ENCODE assay signal across 13 mouse cellular contexts in the genomic region with DNA sequence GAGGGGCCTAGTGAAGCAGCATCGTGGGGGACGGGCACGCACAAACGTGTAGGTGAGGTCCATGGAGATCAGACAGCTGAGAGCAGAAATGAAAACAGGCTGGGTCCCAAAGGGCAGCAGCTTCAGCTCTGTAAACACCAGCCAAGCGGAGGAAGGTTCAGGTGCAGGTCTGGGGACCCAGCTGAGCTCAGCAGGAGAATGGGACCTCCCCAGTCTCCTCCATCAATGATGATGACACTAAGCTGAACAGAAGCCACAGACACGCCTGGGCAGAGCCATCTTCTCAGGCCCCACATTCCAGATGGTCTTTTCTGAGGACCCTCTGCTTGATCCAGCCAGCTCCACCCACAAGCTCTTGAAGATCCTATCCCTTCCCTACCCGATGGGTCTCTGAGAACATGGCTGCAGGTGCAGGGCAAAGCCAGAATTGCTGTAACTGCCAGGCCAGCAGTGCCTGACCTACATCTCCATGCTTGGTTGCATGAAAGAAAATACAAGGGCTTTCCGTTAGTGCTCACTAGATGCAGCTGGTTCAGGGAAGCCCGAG. TPM values are rescaled to one million over a fixed set of nuclear protein-coding genes. Genes with fewer than 3 reads are reported as not detected.
DNase-seq lines count a peak whose midpoint lies in the region; ATAC-seq and TF ChIP-seq lines count a peak whose summit lies in the region.
"Had no signal": no experiment of that assay in that cellular context is flagged by ENCODE, and none has a peak within 500 bp of the region (broad histone marks: within the 10 kb centered on the region; RNA-seq: fewer than 3 reads in every experiment).

No protein-coding gene starts in this region.

- no peak for TF ChIP-seq EP300 in heart, adult 2 months (IDR thresholded peaks at IDR 0.05; ENCODE audit: insufficient read depth, low read depth, low read length)

- no peaks in the 10 kb centered on the region for H3K27me3 ChIP-seq in heart, adult 2 months (ENCODE audit: control insufficient read depth, insufficient read depth, low read length)
- H3K27me3 ChIP-seq in megakaryocyte, embryonic 14.5 days (replicated peaks), result no peaks in the 10 kb centered on the region
- H3K27me3 ChIP-seq in kidney, postnatal 0 days (ENCODE audit: insufficient read depth, low read length), result no peaks in the 10 kb centered on the region
- H3K27me3 ChIP-seq in limb, embryonic 10.5 days (ENCODE audit: low read depth, poor library complexity, severe bottlenecking), result no peaks in the 10 kb centered on the region
- H3K27me3 ChIP-seq: embryonic facial prominence, embryonic 12.5 days had no signal

- intact Hi-C loops in heart, adult 2 months (cut with DNase I), result no loop called here

- H3K79me2 ChIP-seq in heart, adult 2 months (replicated peaks; ENCODE audit: control insufficient read depth, insufficient read depth, low read length), result peaks cover 11% of the 10 kb centered on the region

- no peaks in the 10 kb centered on the region for H3K9me3 ChIP-seq in megakaryocyte, embryonic 14.5 days
- no peaks in the 10 kb centered on the region for H3K9me3 ChIP-seq in kidney, postnatal 0 days (replicated peaks; ENCODE audit: low read length)
- no peaks in the 10 kb centered on the region for H3K9me3 ChIP-seq in limb, embryonic 10.5 days (replicated peaks)
- H3K9me3 ChIP-seq: embryonic facial prominence, embryonic 12.5 days had no signal

- no peak for TF ChIP-seq CTCF in heart, adult 2 months (IDR thresholded peaks at IDR 0.05)
- TF ChIP-seq CTCF in kidney, postnatal 0 days (IDR thresholded peaks at IDR 0.05; ENCODE audit: low read depth), result no peak

- ATAC-seq in megakaryocyte, adult 5-6 weeks (ENCODE audit: poor library complexity, severe bottlenecking), result no peak
- no peak; the same call in 1 of the 2 replicates for ATAC-seq in kidney, postnatal 0 days (replicated peaks; ENCODE audit: low FRiP score, low read depth)

- H3K4me3 ChIP-seq in heart, adult 2 months, result no peak overlapping the region
- peak overlapping the region; percentile 62 for H3K4me3 ChIP-seq in megakaryocyte, embryonic 14.5 days (replicated peaks)
- no peak overlapping the region for H3K4me3 ChIP-seq in kidney, postnatal 0 days (replicated peaks; ENCODE audit: low read depth, low read length)
- no peak overlapping the region for H3K4me3 ChIP-seq in limb, embryonic 10.5 days
- H3K4me3 ChIP-seq: embryonic facial prominence, embryonic 12.5 days had no signal

- peaks cover 52% of the 10 kb centered on the region for H3K4me1 ChIP-seq in heart, adult 2 months (ENCODE audit: control insufficient read depth, insufficient read depth, low read length)
- H3K4me1 ChIP-seq in megakaryocyte, embryonic 14.5 days, result peaks cover 100% of the 10 kb centered on the region
- H3K4me1 ChIP-seq in kidney, postnatal 0 days (replicated peaks; ENCODE audit: insufficient read depth, low read length), result peaks cover 22% of the 10 kb centered on the region
- peaks cover 5% of the 10 kb centered on the region for H3K4me1 ChIP-seq in limb, embryonic 10.5 days

- peaks cover 37% of the 10 kb centered on the region for H3K36me3 ChIP-seq in heart, adult 2 months (ENCODE audit: control insufficient read depth, insufficient read depth, low read length)
- H3K36me3 ChIP-seq in megakaryocyte, embryonic 14.5 days (replicated peaks; ENCODE audit: low read length), result peaks cover 91% of the 10 kb centered on the region
- no peaks in the 10 kb centered on the region for H3K36me3 ChIP-seq in kidney, postnatal 0 days (ENCODE audit: insufficient read depth, low read length)
- H3K36me3 ChIP-seq in limb, embryonic 10.5 days, result peaks cover 11% of the 10 kb centered on the region
- H3K36me3 ChIP-seq: embryonic facial prominence, embryonic 12.5 days had no signal

- 71% methylated on average over 9 of the region's 9 CpGs for WGBS in heart, adult 2 months
- 52% methylated on average over 9 of the region's 9 CpGs for WGBS in kidney, postnatal 0 days
- 88% methylated on average over 9 of the region's 9 CpGs for whole genome bisulfite sequencing in limb, embryonic 10.5 days

- H3K9ac ChIP-seq in heart, adult 2 months (ENCODE audit: low read depth, low read length), result no peak overlapping the region
- no peak overlapping the region for H3K9ac ChIP-seq in kidney, postnatal 0 days (ENCODE audit: low read depth, low read length)
- H3K9ac ChIP-seq: embryonic facial prominence, embryonic 12.5 days; lung, embryonic 14.5 days had no signal

- DNase-seq in heart, adult 2 months, result no peak
- DNase-seq in heart, adult 11 months, result no peak
- no peak for DNase-seq in kidney, postnatal 0 days (ENCODE audit: low spot score)
- peak; percentile 82 for DNase-seq in thymus, postnatal 25 days
- DNase-seq in limb, embryonic 10.5 days (ENCODE audit: low spot score), result no peak
- no peak for DNase-seq in urinary bladder, adult 2 months (ENCODE audit: low spot score)
- DNase-seq: adrenal gland, postnatal 14 days; gastrocnemius, postnatal 10 days; lung, embryonic 14.5 days; spleen, adult 18-20 months had no signal

- no peak for TF ChIP-seq POLR2A in heart, adult 2 months (IDR thresholded peaks at IDR 0.05; ENCODE audit: insufficient read depth, low read depth, low read length)

- no peak overlapping the region for H3K4me2 ChIP-seq in kidney, postnatal 0 days (ENCODE audit: low read length)
- H3K4me2 ChIP-seq: embryonic facial prominence, embryonic 12.5 days; lung, embryonic 14.5 days had no signal

- peak overlapping the region; percentile 13 for H3K27ac ChIP-seq in heart, adult 2 months
- peak overlapping the region; percentile 65 for H3K27ac ChIP-seq in kidney, postnatal 0 days
- H3K27ac ChIP-seq in limb, embryonic 10.5 days, result no peak overlapping the region
- H3K27ac ChIP-seq: embryonic facial prominence, embryonic 12.5 days had no signal

RNA-seq across cellular contexts. Expression of gene Bcl2l1, which starts 37.2 kb away (rescaled TPM):
- total RNA-seq in heart, adult 2 months (2021), result 100 to 1,000 TPM in 1 of 2 experiments, 10 to 100 TPM in 1; 51.9 to 102 TPM
- 48.1 and 51.2 TPM in 2 replicates for polyA plus RNA-seq in heart, adult 2 months (2012; rRNA removed)
- 498 and 1,222 TPM in 2 replicates for polyA plus RNA-seq in megakaryocyte, embryonic 14.5 days (2012; ENCODE audit: insufficient read depth, low replicate concordance)
- 7.1 and 9.3 TPM in 2 replicates for total RNA-seq in megakaryocyte, adult 5-6 weeks (2015)
- 9.3 and 12.8 TPM in 2 replicates for total RNA-seq in megakaryocyte, adult 5-6 weeks (2017)
- 95.6 and 98.7 TPM in 2 replicates for polyA plus RNA-seq in kidney, postnatal 0 days (2015; fragmentation: Nextera tagmentation; extraction: Ambion mirVana)
- 90.1 and 103 TPM in 2 replicates for polyA plus RNA-seq in limb, embryonic 10.5 days (2016; fragmentation: Nextera tagmentation; extraction: Ambion mirVana)
- 76.7 and 88.6 TPM in 2 replicates for polyA plus RNA-seq in urinary bladder, adult 2 months (2012; rRNA removed)

RNA-seq across cellular contexts. Expression of gene Cox4i2, which starts 40.4 kb away (rescaled TPM):
- total RNA-seq in heart, adult 2 months (2021), result 10 to 100 TPM; 12.1 to 18.0 TPM
- 12.0 and 13.2 TPM in 2 replicates for polyA plus RNA-seq in heart, adult 2 months (2012; rRNA removed)
- polyA plus RNA-seq in megakaryocyte, embryonic 14.5 days (2012; ENCODE audit: insufficient read depth, low replicate concordance), result 2.8 TPM in 1 of 2 replicates, not detected in the other
- total RNA-seq in megakaryocyte, adult 5-6 weeks (2015), result 0.20 and 0.55 TPM in 2 replicates
- 0.41 TPM in 1 of 2 replicates, not detected in the other for total RNA-seq in megakaryocyte, adult 5-6 weeks (2017)
- polyA plus RNA-seq in kidney, postnatal 0 days (2015; fragmentation: Nextera tagmentation; extraction: Ambion mirVana), result 15.8 and 16.3 TPM in 2 replicates
- polyA plus RNA-seq in limb, embryonic 10.5 days (2016; fragmentation: Nextera tagmentation; extraction: Ambion mirVana), result 11.2 and 18.4 TPM in 2 replicates
- 9.6 and 10.0 TPM in 2 replicates for polyA plus RNA-seq in urinary bladder, adult 2 months (2012; rRNA removed)

RNA-seq across cellular contexts. Expression of gene Tpx2, which starts 53.4 kb away (rescaled TPM):
- total RNA-seq in heart, adult 2 months (2021), result 1 to 10 TPM in 1 of 2 experiments, under 1 TPM in 1; 0.75 to 1.1 TPM
- 0.18 and 0.50 TPM in 2 replicates for polyA plus RNA-seq in heart, adult 2 months (2012; rRNA removed)
- polyA plus RNA-seq in megakaryocyte, embryonic 14.5 days (2012; ENCODE audit: insufficient read depth, low replicate concordance), result 1.1 and 10.4 TPM in 2 replicates
- total RNA-seq in megakaryocyte, adult 5-6 weeks (2015), result 102 TPM in 2 replicates
- total RNA-seq in megakaryocyte, adult 5-6 weeks (2017), result 122 and 126 TPM in 2 replicates
- polyA plus RNA-seq in kidney, postnatal 0 days (2015; fragmentation: Nextera tagmentation; extraction: Ambion mirVana), result 37.3 and 41.4 TPM in 2 replicates
- polyA plus RNA-seq in limb, embryonic 10.5 days (2016; fragmentation: Nextera tagmentation; extraction: Ambion mirVana), result 141 and 147 TPM in 2 replicates
- polyA plus RNA-seq in urinary bladder, adult 2 months (2012; rRNA removed), result 3.0 and 3.2 TPM in 2 replicates

RNA-seq across cellular contexts. Expression of gene Id1, which starts 58.3 kb away (rescaled TPM):
- 10 to 100 TPM; 56.5 to 59.8 TPM for total RNA-seq in heart, adult 2 months (2021)
- polyA plus RNA-seq in heart, adult 2 months (2012; rRNA removed), result 74.7 and 113 TPM in 2 replicates
- 9.3 and 45.9 TPM in 2 replicates for polyA plus RNA-seq in megakaryocyte, embryonic 14.5 days (2012; ENCODE audit: insufficient read depth, low replicate concordance)
- 28.4 and 48.3 TPM in 2 replicates for total RNA-seq in megakaryocyte, adult 5-6 weeks (2015)
- total RNA-seq in megakaryocyte, adult 5-6 weeks (2017), result 35.0 and 40.1 TPM in 2 replicates
- 170 and 194 TPM in 2 replicates for polyA plus RNA-seq in kidney, postnatal 0 days (2015; fragmentation: Nextera tagmentation; extraction: Ambion mirVana)
- polyA plus RNA-seq in limb, embryonic 10.5 days (2016; fragmentation: Nextera tagmentation; extraction: Ambion mirVana), result 132 and 178 TPM in 2 replicates
- polyA plus RNA-seq in urinary bladder, adult 2 months (2012; rRNA removed), result 416 and 633 TPM in 2 replicates
